Mouse (Mus musculus): Measurements from ENCODE around the gene Rhox1.
"Not testable (repeated sequence)": the region's sequence is repeated elsewhere in the genome, so short reads cannot be mapped to it uniquely, and the experiment has no call there.

The Rhox1 gene

DNA sequence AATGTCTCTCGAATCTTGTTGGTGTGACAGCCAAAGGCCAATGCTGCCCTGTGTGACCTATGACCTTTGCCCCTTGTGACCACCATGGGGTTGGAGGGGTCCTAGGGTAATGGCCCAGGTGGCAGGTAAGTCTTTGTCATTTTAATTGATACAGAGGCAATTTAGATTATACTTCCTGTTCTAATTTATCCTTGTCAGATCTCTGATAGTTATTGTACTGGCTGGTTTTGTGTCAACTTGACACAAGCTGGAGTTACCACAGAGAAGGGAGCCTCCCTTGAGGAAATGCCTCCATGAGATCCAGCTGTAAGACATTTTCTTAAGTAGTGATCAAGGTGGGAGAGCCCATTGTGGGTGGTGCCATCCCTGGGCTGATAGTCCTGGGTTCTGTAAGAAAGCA is at the start of gene Rhox1:
TSS of gene Rhox1 (minus strand) at position 101 of the 400 bp plus-strand sequence.
- not testable (repeated sequence) for DNase-seq (ENCODE audit: low spot score in 2 of 2)

DNA sequence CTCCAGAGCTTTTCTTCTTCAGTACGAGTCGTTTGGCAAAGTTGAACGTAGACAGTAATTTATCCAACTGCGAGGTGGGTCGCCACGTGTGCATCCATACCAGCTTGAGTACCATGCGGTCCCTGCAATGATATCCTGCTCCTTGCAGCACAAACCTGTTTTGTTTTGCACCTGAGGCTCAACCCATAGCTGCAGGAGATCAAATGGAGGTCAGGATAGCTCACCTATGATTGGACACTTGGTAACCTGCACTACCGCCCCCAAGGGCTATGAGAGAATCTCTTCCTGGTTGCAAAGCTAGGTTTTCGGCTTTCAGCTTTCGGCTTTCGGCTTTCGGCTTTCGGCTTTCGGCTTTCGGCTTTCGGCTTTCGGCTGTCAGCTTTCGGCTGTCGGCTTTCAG is 43.0 kb upstream of the Rhox1 start, which contains the start of gene Rhox4a:
TSS of gene Rhox4a (plus strand) at position 301 of the 400 bp plus-strand sequence.
- DNase-seq (ENCODE audit: low spot score in 2 of 2), result not testable (repeated sequence)

DNA sequence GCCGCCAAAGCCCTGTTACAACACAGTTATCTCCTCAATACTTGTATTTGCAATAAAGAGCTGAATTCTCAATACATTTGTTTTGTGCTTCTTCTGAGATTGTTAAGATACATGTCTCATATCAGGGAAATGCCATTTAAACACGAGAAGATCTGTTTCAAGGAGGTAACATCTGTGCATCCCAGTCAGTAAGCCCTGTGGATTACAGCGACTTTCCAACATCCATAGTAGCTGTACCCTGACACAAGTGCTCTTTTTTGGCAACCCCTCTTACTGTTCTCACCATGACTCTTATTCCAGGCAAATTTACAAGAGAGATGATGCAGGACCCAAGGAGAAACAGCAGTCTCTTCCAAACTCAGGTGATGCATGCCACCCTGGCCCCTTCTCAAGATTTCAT is 27.6 kb upstream of the Rhox1 start, which contains the start of gene Rhox3a:
TSS of gene Rhox3a (plus strand) at position 301 of the 400 bp plus-strand sequence.
- DNase-seq (ENCODE audit: low spot score in 2 of 2), result not testable (repeated sequence)

DNA sequence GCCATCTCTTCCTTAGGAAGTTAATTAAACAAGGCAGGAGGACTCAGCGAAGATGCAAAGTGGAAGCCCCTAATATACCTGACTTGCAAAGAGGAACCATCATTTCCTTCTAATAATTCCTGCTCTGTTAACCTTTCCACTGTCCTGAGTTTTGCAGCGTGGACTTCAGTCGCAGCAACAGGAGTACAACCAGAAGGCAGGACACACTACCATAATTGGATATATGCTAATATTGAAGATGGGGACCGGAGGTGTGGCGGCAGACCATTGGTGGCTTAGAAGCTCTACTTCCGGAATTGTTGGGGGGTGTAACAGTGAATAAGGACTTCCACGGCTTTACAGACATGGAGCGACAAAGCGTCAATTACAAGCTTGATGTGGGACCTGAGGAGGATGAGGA is 22.6 kb upstream of the Rhox1 start, which contains the start of gene Rhox2a:
TSS of gene Rhox2a (plus strand) at position 301 of the 400 bp plus-strand sequence.
- DNase-seq (ENCODE audit: low spot score in 2 of 2), result not testable (repeated sequence)

DNA sequence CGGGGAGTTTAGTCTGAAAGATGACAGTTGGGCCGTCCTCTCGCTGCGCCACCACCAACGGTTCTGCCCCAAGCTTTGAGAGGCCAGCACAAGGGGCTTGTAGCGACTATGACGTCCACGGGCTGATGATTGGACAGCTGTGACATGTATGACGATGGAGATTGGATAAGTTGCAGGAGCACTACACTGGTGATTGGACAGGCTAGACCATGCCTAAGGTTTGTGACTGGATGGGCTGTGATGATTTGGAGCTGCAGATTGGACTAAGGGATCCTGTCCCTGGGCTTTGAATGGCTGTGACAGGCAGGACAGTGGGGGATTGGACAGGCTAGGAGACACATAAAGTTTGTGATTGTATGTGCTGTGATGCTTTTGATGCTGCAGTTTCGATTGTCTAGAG is 11.1 kb downstream of the Rhox1 start, which contains the start of gene Gm9:
TSS of gene Gm9 (minus strand) at position 101 of the 400 bp plus-strand sequence.
- no peak for DNase-seq (ENCODE audit: low spot score in 2 of 2)

DNA sequence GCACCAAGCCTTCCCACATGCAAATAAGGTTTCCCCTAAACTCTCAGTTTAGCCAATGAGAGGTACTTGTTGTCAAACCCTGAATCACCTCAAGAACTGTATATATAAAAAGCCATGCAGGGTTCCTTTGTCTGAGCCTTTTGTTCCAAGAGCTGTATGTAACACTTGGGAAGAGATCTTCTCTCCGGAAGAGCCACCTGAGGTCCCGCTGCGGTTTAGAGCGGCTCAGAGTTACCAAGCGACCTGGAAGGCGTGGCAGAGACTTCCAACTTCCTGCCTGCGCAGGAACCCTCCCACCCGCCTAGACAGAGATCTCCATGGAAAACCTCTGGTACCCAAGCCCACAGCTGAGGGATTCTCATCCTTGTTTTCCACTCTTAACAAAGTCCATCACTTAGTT is 23.4 kb downstream of the Rhox1 start:
- no peak for DNase-seq (ENCODE audit: low spot score in 2 of 2)

DNA sequence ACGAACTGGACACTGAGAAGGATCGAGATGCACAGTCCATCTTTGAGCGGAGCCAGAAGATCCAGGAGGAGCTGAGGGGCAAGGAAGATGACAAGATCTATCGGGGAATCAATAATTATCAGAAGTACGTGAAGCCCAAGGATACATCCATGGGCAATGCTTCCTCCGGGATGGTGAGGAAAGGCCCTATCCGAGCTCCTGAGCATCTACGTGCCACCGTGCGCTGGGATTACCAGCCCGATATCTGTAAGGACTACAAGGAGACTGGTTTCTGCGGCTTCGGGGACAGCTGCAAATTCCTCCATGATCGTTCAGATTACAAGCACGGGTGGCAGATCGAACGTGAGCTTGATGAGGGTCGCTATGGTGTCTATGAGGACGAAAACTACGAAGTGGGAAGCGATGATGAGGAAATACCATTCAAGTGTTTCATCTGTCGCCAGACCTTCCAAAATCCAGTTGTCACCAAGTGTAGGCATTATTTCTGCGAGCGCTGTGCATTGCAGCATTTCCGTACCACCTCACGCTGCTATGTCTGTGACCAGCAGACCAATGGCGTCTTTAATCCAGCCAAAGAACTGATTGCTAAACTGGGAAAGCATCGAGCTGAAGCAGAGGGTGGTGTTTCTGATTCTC is 30.2 kb downstream of the Rhox1 start:
- DNase-seq (ENCODE audit: low spot score in 2 of 2), result no peak

DNA sequence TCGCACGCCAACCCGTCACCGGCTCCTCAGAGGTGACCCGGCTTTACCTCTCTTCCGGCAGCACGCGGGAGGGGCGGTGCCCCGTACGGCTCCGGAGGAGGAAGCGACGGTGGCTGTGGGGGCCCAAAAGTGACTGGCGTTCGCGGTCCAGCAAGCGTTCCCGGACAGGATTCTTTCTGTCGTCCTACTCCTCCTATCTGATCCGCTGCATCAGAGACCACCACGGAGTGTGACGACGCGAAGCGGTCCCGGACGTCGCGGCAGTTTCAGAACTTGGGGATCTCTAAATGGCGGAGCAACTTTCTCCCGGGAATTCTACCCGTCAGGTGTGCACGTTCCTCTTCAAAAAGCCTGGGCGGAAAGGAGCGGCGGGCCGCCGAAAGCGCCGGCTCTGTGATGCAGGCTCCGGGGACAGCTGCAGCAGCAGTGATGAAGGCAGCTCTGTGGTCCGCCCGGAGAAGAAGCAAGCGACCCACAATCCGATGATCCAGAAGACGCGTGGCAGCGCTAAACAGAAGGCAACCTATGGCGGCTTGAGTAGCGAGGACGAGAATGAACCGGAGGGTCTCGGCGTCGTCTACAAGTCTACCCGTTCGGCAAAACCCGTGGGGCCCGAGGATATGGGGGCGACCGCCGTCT is 30.8 kb downstream of the Rhox1 start, which contains the start of the genes Ndufa1 and Rnf113a1:
TSS of gene Ndufa1 (minus strand) at position 59 of the 639 bp plus-strand sequence.
TSS of gene Rnf113a1 (plus strand) at position 141 of the 639 bp plus-strand sequence.
- DNase-seq (ENCODE audit: low spot score in 2 of 2), result peak; percentile 79 to 89

DNA sequence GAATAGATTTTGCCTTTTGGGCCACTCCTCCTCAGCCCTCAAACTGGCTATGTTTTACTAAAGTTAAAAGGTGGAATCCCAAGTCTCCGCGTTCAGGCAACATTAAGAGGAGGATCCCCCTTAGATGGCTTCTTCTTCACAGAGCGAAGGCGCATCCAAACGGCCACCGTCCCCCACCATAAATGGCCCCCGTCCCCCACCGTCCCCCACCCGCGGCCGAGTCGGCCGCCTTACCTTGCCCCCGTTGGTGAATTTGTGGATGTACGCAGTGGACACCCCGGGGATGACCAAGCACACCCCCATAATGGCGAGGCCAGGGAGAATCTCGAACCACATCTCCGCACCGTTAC is 31.3 kb downstream of the Rhox1 start:
- no peak for DNase-seq (ENCODE audit: low spot score in 2 of 2)

DNA sequence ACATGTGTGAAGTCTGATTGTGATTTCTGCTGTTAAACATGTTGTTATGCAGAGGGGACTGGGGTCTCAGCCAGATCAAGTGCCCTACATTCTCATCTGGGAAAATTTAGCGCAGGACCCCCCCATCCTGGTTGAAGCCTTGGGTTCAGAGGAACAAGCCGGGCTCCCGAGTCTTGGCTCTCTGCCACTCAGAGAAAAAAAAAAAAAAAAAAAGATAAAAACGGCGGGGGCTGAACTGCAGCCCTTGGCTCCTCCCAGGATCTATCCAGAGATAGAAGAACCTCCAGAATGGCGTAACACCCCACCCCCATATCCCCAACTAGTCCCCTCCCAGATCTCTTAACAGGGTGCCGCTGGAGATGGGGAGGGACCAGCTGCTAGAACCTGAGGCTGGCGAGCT is 37.7 kb downstream of the Rhox1 start:
- DNase-seq (ENCODE audit: low spot score in 2 of 2), result not testable (repeated sequence)

DNA sequence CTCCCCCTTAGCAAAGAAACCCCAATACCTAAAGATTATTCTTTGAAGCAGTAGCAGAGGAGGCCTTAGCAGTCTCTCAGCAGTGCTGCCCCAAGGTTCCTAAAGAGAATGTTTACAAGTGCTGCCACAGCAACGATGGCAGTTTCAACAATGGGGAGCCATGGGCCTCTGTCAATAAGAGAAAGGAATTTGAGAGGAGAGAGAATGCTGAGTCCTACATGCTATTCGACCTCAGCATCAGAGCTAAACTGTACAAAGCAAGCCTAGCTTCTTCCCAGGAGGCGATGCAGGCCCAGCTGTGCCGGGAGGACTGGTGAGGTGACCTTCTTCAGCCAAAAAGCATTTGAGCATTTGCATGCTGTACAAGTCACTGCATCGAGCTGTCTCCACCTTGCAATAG is 53.3 kb downstream of the Rhox1 start, which contains the start of gene Akap14:
TSS of gene Akap14 (minus strand) at position 101 of the 400 bp plus-strand sequence.
- no peak for DNase-seq (ENCODE audit: low spot score in 2 of 2)

DNA sequence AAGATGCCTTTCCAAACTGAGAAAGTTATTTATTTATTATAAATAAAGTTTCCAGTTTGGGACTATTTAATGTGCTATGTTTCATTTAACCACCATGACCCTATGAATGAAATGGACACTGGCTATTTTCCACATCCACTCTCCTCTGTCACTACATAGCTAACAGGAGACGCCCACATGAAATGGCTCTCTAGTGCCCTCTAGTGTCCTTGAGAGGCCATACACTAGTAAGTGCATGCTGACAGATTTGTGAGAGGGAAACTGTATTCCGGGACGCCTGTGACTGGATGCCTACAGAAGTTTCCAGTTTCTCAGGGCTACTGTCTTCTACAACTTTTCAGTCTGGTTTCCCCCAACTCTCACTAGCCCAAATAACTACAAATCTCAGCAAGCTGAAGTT is 55.0 kb downstream of the Rhox1 start:
- DNase-seq (ENCODE audit: low spot score in 2 of 2), result peak; percentile 22 to 67
